Mouse (Mus musculus) neural tube, embryonic 15.5 days (tissue): ENCODE data around the gene Nmnat2. TPM values are rescaled to one million over a fixed set of nuclear protein-coding genes. Genes with fewer than 3 reads are reported as not detected.

ENCODE experiments used
- ATAC-seq: fragments of 200-750 bp; cut with Nextera tagmentation; 2 replicates; pipeline ENCODE4 v1.8.0; 2017; ENCODE audit warnings: mild to moderate bottlenecking, moderate TSS enrichment, moderate library complexity; ENCODE audit not compliant: low FRiP score
- H3K27ac ChIP-seq: fragments of 300-500 bp; sonication (generic); replicated peaks from 2 replicates; pipeline ENCODE4 v1.5.1; 2015; ENCODE audit warnings: mild to moderate bottlenecking, inconsistent platforms
- H3K27me3 ChIP-seq: fragments of 300-500 bp; sonication (generic); replicated peaks from 2 replicates; pipeline ENCODE4 v1.6.1; 2015; ENCODE audit warnings: inconsistent platforms
- H3K36me3 ChIP-seq: fragments of 300-500 bp; sonication (generic); 2 replicates; pipeline ENCODE4 v1.6.1; 2015; ENCODE audit warnings: inconsistent platforms
- H3K4me1 ChIP-seq: fragments of 300-500 bp; sonication (generic); 2 replicates; pipeline ENCODE4 v1.6.1; 2015; ENCODE audit warnings: inconsistent platforms
- H3K4me2 ChIP-seq: fragments of 300-500 bp; sonication (generic); 2 replicates; pipeline ENCODE4 v1.6.1; 2015; ENCODE audit warnings: inconsistent platforms, mild to moderate bottlenecking, moderate library complexity
- H3K4me3 ChIP-seq: fragments of 300-500 bp; sonication (generic); replicated peaks from 2 replicates; pipeline ENCODE4 v1.5.1; 2015; ENCODE audit warnings: mild to moderate bottlenecking, inconsistent platforms
- H3K9ac ChIP-seq: fragments of 300-500 bp; sonication (generic); replicated peaks from 2 replicates; pipeline ENCODE4 v1.6.1; 2015; ENCODE audit warnings: mild to moderate bottlenecking, inconsistent platforms
- H3K9me3 ChIP-seq: fragments of 300-500 bp; sonication (generic); replicated peaks from 2 replicates; pipeline ENCODE4 v1.6.1; 2016; ENCODE audit warnings: inconsistent platforms
- WGBS: fragments of 180-500 bp; shearing (Covaris S2); methylation state at CpG from one replicate; pipeline ENCODE4 v1.1.7; 2015; ENCODE audit warnings: mixed read lengths; 5-methylcytosine and 5-hydroxymethylcytosine counted together
- polyA plus RNA-seq: library from polyadenylated mRNA; unstranded; fragments of >200 nt; fragmentation: Nextera tagmentation; extraction: Ambion mirVana; gene quantifications from 2 replicates; pipeline ENCODE4 v1.2.1, GENCODE M21; 2015

Gene Nmnat2
- polyA plus RNA-seq, 1 experiment from 2014 or later: 75.1 TPM

GRCm38 (mm10) chr1:153095826-153096727, 141.3 kb downstream of the Nmnat2 start:
- H3K27me3 ChIP-seq: no peaks in the 10 kb centered on the region
- H3K9ac ChIP-seq: no peak overlapping the region
- no peak overlapping the region for H3K27ac ChIP-seq
- no peak overlapping the region for H3K4me2 ChIP-seq
- ATAC-seq: no peak
- peaks cover 10% of the 10 kb centered on the region; the same call in 1 of the 2 replicates for H3K36me3 ChIP-seq
- no peaks in the 10 kb centered on the region for H3K9me3 ChIP-seq
- H3K4me1 ChIP-seq: peaks cover 3% of the 10 kb centered on the region; the same call in 1 of the 2 replicates
- 31% methylated on average over 16 of the region's 16 CpGs for WGBS
- no peak overlapping the region for H3K4me3 ChIP-seq

GRCm38 (mm10) chr1:153097017-153097675, 142.4 kb downstream of the Nmnat2 start:
- H3K4me1 ChIP-seq: peaks cover 3% of the 10 kb centered on the region; the same call in 1 of the 2 replicates
- no peak for ATAC-seq
- H3K9me3 ChIP-seq: no peaks in the 10 kb centered on the region
- H3K4me2 ChIP-seq: no peak overlapping the region
- no peaks in the 10 kb centered on the region for H3K27me3 ChIP-seq
- 95% methylated on average over 6 of the region's 6 CpGs for WGBS
- peaks cover 10% of the 10 kb centered on the region for H3K36me3 ChIP-seq
- H3K9ac ChIP-seq: no peak overlapping the region
- no peak overlapping the region for H3K27ac ChIP-seq
- H3K4me3 ChIP-seq: no peak overlapping the region

- H3K36me3 ChIP-seq: peaks cover 13% of the 10 kb centered on the region
- H3K4me3 ChIP-seq: no peak overlapping the region
- ATAC-seq: no peak
- peaks cover under 1% of the 10 kb centered on the region; the same call in 1 of the 2 replicates for H3K4me1 ChIP-seq
- H3K27me3 ChIP-seq: no peaks in the 10 kb centered on the region
- H3K4me2 ChIP-seq: no peak overlapping the region
- no peak overlapping the region for H3K9ac ChIP-seq
- H3K27ac ChIP-seq: no peak overlapping the region
- H3K9me3 ChIP-seq: no peaks in the 10 kb centered on the region
- WGBS: 43% methylated on average over 11 of the region's 11 CpGs
Measured at GRCm38 (mm10) chr1:153098586-153098985, 143.8 kb downstream of the Nmnat2 start.

- H3K9me3 ChIP-seq: no peaks in the 10 kb centered on the region
- no peak overlapping the region for H3K4me2 ChIP-seq
- WGBS: 67% methylated on average over 9 of the region's 9 CpGs
- ATAC-seq: no peak
- H3K4me3 ChIP-seq: no peak overlapping the region
- H3K9ac ChIP-seq: no peak overlapping the region
- peaks cover 9% of the 10 kb centered on the region for H3K36me3 ChIP-seq
- no peaks in the 10 kb centered on the region for H3K27me3 ChIP-seq
- 0 out of 2 replicates have a peak overlapping the region, but pooled peaks have one; percentile 11 for H3K27ac ChIP-seq
- no peaks in the 10 kb centered on the region for H3K4me1 ChIP-seq
Measured at GRCm38 (mm10) chr1:153100912-153101311, 146.1 kb downstream of the Nmnat2 start.

- ATAC-seq: no peak; the same call in 1 of the 2 replicates
- H3K9ac ChIP-seq: no peak overlapping the region
- no peaks in the 10 kb centered on the region for H3K9me3 ChIP-seq
- H3K36me3 ChIP-seq: peaks cover 6% of the 10 kb centered on the region; the same call in 1 of the 2 replicates
- no peaks in the 10 kb centered on the region for H3K27me3 ChIP-seq
- no peaks in the 10 kb centered on the region for H3K4me1 ChIP-seq
- H3K4me2 ChIP-seq: no peak overlapping the region
- peak overlapping the region; percentile 11; the same call in 1 of the 2 replicates for H3K27ac ChIP-seq
- no peak overlapping the region for H3K4me3 ChIP-seq
- 42% methylated on average over 9 of the region's 9 CpGs for WGBS
Measured at GRCm38 (mm10) chr1:153101327-153101880, 146.6 kb downstream of the Nmnat2 start.

- Histone ChIP-seq H3K9ac (no peak overlapping the region), H3K4me3 (no peak overlapping the region), H3K4me2 (no peak overlapping the region), H3K4me1 (peaks cover 2% of the 10 kb centered on the region; the same call in 1 of the 2 replicates), H3K36me3 (peaks cover 3% of the 10 kb centered on the region; the same call in 1 of the 2 replicates), H3K27me3 (no peaks in the 10 kb centered on the region), H3K9me3 (no peaks in the 10 kb centered on the region), H3K27ac (no peak overlapping the region)
- no peak for ATAC-seq
- WGBS: 90% methylated on average over 17 of the region's 17 CpGs
Measured at GRCm38 (mm10) chr1:153102296-153103185, 147.7 kb downstream of the Nmnat2 start.

- peaks cover 3% of the 10 kb centered on the region; the same call in 1 of the 2 replicates for H3K36me3 ChIP-seq
- WGBS: 95% methylated on average over 8 of the region's 8 CpGs
- no peak for ATAC-seq
- no peak overlapping the region for H3K4me3 ChIP-seq
- peaks cover 7% of the 10 kb centered on the region for H3K4me1 ChIP-seq
- H3K9ac ChIP-seq: no peak overlapping the region
- H3K9me3 ChIP-seq: no peaks in the 10 kb centered on the region
- H3K27ac ChIP-seq: no peak overlapping the region
- H3K27me3 ChIP-seq: no peaks in the 10 kb centered on the region
- no peak overlapping the region for H3K4me2 ChIP-seq
Measured at GRCm38 (mm10) chr1:153103186-153103554, 148.4 kb downstream of the Nmnat2 start.

GRCm38 (mm10) chr1:153104804-153105203, 150.0 kb downstream of the Nmnat2 start:
- Histone ChIP-seq H3K4me2 (no peak overlapping the region), H3K27me3 (no peaks in the 10 kb centered on the region), H3K4me1 (peaks cover 7% of the 10 kb centered on the region), H3K9me3 (no peaks in the 10 kb centered on the region), H3K36me3 (peaks cover 3% of the 10 kb centered on the region; the same call in 1 of the 2 replicates), H3K27ac (no peak overlapping the region), H3K9ac (no peak overlapping the region), H3K4me3 (no peak overlapping the region)
- ATAC-seq: no peak
- WGBS: 69% methylated on average over 9 of the region's 12 CpGs

GRCm38 (mm10) chr1:153107866-153108265, 153.1 kb downstream of the Nmnat2 start:
- Histone ChIP-seq H3K4me2 (no peak overlapping the region), H3K36me3 (peaks cover 14% of the 10 kb centered on the region), H3K9ac (no peak overlapping the region), H3K4me1 (peaks cover 7% of the 10 kb centered on the region), H3K4me3 (no peak overlapping the region), H3K27me3 (no peaks in the 10 kb centered on the region), H3K27ac (no peak overlapping the region), H3K9me3 (no peaks in the 10 kb centered on the region)
- WGBS: 26% methylated on average over 7 of the region's 7 CpGs
- ATAC-seq: peak; percentile 72

- no peak for ATAC-seq
- no peak overlapping the region for H3K4me2 ChIP-seq
- no peak overlapping the region for H3K9ac ChIP-seq
- H3K36me3 ChIP-seq: peaks cover 21% of the 10 kb centered on the region
- no peaks in the 10 kb centered on the region for H3K27me3 ChIP-seq
- peaks cover 7% of the 10 kb centered on the region for H3K4me1 ChIP-seq
- whole genome bisulfite sequencing: 90% methylated on average over 5 of the region's 5 CpGs
- H3K9me3 ChIP-seq: no peaks in the 10 kb centered on the region
- H3K27ac ChIP-seq: no peak overlapping the region
- no peak overlapping the region for H3K4me3 ChIP-seq
Measured at GRCm38 (mm10) chr1:153109346-153109745, 154.6 kb downstream of the Nmnat2 start.

GRCm38 (mm10) chr1:153109836-153110235, 155.0 kb downstream of the Nmnat2 start:
- WGBS: 65% methylated on average over 3 of the region's 3 CpGs
- H3K27ac ChIP-seq: no peak overlapping the region
- H3K4me3 ChIP-seq: no peak overlapping the region

More at GRCm38 (mm10) chr1:153109836-153110235, 155.0 kb downstream of the Nmnat2 start:
- Histone ChIP-seq H3K9me3 (no peaks in the 10 kb centered on the region), H3K9ac (no peak overlapping the region), H3K4me2 (no peak overlapping the region), H3K36me3 (peaks cover 24% of the 10 kb centered on the region), H3K4me1 (peaks cover 7% of the 10 kb centered on the region), H3K27me3 (no peaks in the 10 kb centered on the region)
- ATAC-seq: no peak
